Mouse (Mus musculus) ES-Bruce4 (cell line): ENCODE results near the gene Fbrs. TPM values are rescaled to one million over a fixed set of nuclear protein-coding genes. Genes with fewer than 3 reads are reported as not detected.

Experiments
- H3K27ac ChIP-seq: 2 replicates; pipeline ENCODE4 v1.5.1; 2012; ENCODE audit warnings: low read length, inconsistent platforms; ENCODE audit not compliant: insufficient read depth
- H3K27me3 ChIP-seq: 2 replicates; pipeline ENCODE4 v1.6.1; 2012; ENCODE audit warnings: mild to moderate bottlenecking, low read length, inconsistent platforms; ENCODE audit not compliant: control insufficient read depth, poor library complexity, insufficient read depth, severe bottlenecking
- H3K36me3 ChIP-seq: 2 replicates; pipeline ENCODE4 v1.6.1; 2012; ENCODE audit warnings: inconsistent platforms, mild to moderate bottlenecking, low read length, moderate library complexity; ENCODE audit not compliant: control insufficient read depth, poor library complexity, insufficient read depth, severe bottlenecking
- H3K4me1 ChIP-seq: one replicate; pipeline ENCODE4 v1.8.1; 2011; ENCODE audit warnings: low read length; ENCODE audit not compliant: control insufficient read depth, insufficient read depth
- H3K4me3 ChIP-seq: 2 replicates; pipeline ENCODE4 v1.5.1; 2011; ENCODE audit warnings: low read depth, mild to moderate bottlenecking, low read length
- H3K9ac ChIP-seq: 2 replicates; pipeline ENCODE4 v1.6.1; 2012; ENCODE audit warnings: low read depth, mild to moderate bottlenecking, inconsistent platforms; ENCODE audit not compliant: poor library complexity, severe bottlenecking
- H3K9me3 ChIP-seq: replicated peaks from 2 replicates; pipeline ENCODE4 v1.6.1; 2012; ENCODE audit warnings: mild to moderate bottlenecking, low read length, inconsistent platforms; ENCODE audit not compliant: control insufficient read depth, poor library complexity, insufficient read depth, severe bottlenecking
- CTCF ChIP-seq: IDR thresholded peaks from one replicate; pipeline ENCODE4 v1.8.1; 2011; ENCODE audit warnings: low read depth, low read length
- EP300 ChIP-seq: IDR thresholded peaks from 2 replicates; pipeline ENCODE4 v1.6.1; 2011; ENCODE audit warnings: low read depth, low read length; ENCODE audit not compliant: insufficient read depth
- POLR2A ChIP-seq: IDR thresholded peaks from one replicate; pipeline ENCODE4 v1.8.1; 2011; ENCODE audit warnings: low read length; ENCODE audit not compliant: insufficient read depth
- polyA plus RNA-seq: library from polyadenylated mRNA; stranded (reverse); fragments of >200 nt; gene quantifications from 2 replicates; pipeline ENCODE4 v1.2.4, GENCODE M21; 2011; ENCODE audit warnings: low read depth; ENCODE audit not compliant: missing spikeins, insufficient read depth, insufficient read length

Gene Fbrs
- polyA plus RNA-seq, 1 experiment = 21.8 TPM

DNA sequence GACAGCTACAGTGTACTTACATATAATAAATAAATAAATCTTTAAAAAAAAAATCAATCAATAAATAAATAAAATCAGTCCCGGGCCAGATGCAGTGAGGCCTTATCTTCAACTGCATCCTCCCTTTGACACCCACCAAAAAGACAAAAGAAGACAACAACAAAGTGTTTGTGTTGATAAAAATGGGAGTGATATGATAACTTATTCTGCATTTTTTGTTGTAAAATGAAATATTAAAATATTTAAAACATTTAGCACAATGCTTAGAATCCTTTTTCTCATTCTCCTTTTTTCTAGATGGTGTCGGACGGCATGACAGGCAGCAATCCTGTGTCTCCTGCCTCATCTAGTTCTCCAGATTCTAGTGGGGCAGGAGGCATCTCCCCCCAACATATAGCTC lies 40.3 kb downstream of the Fbrs start, which contains the start of gene Gm42715:
Gene Gm42715 (plus strand): TSS at position 301 of the 400 bp plus-strand sequence.
- no peak for TF ChIP-seq EP300
- no peak for TF ChIP-seq POLR2A
- TF ChIP-seq CTCF = no peak
- Histone ChIP-seq H3K9ac (no peak within 1 kb of the TSS), H3K27ac (no peak within 1 kb of the TSS), H3K27me3 (no peaks in the 10 kb centered on the region), H3K4me1 (no peaks in the 10 kb centered on the region), H3K36me3 (peaks cover 67% of the 10 kb centered on the region), H3K9me3 (no peaks in the 10 kb centered on the region), H3K4me3 (no peak within 1 kb of the TSS)

Other genes with a start within 250 kb of the Fbrs start
- 52.1 and 57.0 TPM in 2 replicates for gene Zfp553, start 246.1 kb upstream of the Fbrs start, polyA plus RNA-seq
- gene Sept1, start 246.1 kb upstream of the Fbrs start, polyA plus RNA-seq = 210 and 229 TPM in 2 replicates
- gene Zfp771, start 234.9 kb upstream of the Fbrs start, polyA plus RNA-seq = 8.2 and 8.7 TPM in 2 replicates
- gene Dctpp1, start 218.5 kb upstream of the Fbrs start, polyA plus RNA-seq = 133 and 135 TPM in 2 replicates
- gene Sephs2, start 205.1 kb upstream of the Fbrs start, polyA plus RNA-seq = 77.5 and 80.3 TPM in 2 replicates
- gene Itgal, start 182.9 kb upstream of the Fbrs start, polyA plus RNA-seq = 0.55 and 0.81 TPM in 2 replicates
- 7.0 and 7.8 TPM in 2 replicates for gene Zfp768, start 133.6 kb upstream of the Fbrs start, polyA plus RNA-seq
- 4.2 and 7.5 TPM in 2 replicates for gene Zfp747, start 103.1 kb upstream of the Fbrs start, polyA plus RNA-seq
- gene 9130019O22Rik, start 92.0 kb upstream of the Fbrs start, polyA plus RNA-seq = 1.7 and 2.1 TPM in 2 replicates
- 2.0 and 6.1 TPM in 2 replicates for gene E430018J23Rik, start 85.6 kb upstream of the Fbrs start, polyA plus RNA-seq
- gene Zfp764, start 72.4 kb upstream of the Fbrs start, polyA plus RNA-seq = 1.4 and 1.9 TPM in 2 replicates
- 20.3 and 24.9 TPM in 2 replicates for gene Zfp688, start 57.1 kb upstream of the Fbrs start, polyA plus RNA-seq
- 2.7 and 2.8 TPM in 2 replicates for gene Zfp689, start 30.0 kb upstream of the Fbrs start, polyA plus RNA-seq
- gene Prr14, start 19.6 kb upstream of the Fbrs start, polyA plus RNA-seq = 45.3 and 48.0 TPM in 2 replicates
- gene Srcap, start 32.8 kb downstream of the Fbrs start, polyA plus RNA-seq = 106 and 114 TPM in 2 replicates
- gene Gm42715, start 40.4 kb downstream of the Fbrs start, polyA plus RNA-seq = 13.0 and 13.6 TPM in 2 replicates
- 2.9 and 3.2 TPM in 2 replicates for gene Tmem265, start 82.2 kb downstream of the Fbrs start, polyA plus RNA-seq
- 38.1 and 44.6 TPM in 2 replicates for gene Phkg2, start 94.1 kb downstream of the Fbrs start, polyA plus RNA-seq
- gene Ccdc189, start 109.4 kb downstream of the Fbrs start, polyA plus RNA-seq = 3.3 and 4.7 TPM in 2 replicates
- gene Rnf40, start 109.6 kb downstream of the Fbrs start, polyA plus RNA-seq = 39.4 and 41.6 TPM in 2 replicates
- 4.9 and 6.0 TPM in 2 replicates for gene Zfp629, start 136.6 kb downstream of the Fbrs start, polyA plus RNA-seq
- gene Bcl7c, start 229.7 kb downstream of the Fbrs start, polyA plus RNA-seq = 48.6 and 49.8 TPM in 2 replicates
- gene Ctf1, start 233.5 kb downstream of the Fbrs start, polyA plus RNA-seq = 8.8 and 13.9 TPM in 2 replicates